Mouse (Mus musculus) kidney, adult 2 months (tissue): ENCODE measurements around the gene Trp53bp1. TPM values are rescaled to one million over a fixed set of nuclear protein-coding genes. Genes with fewer than 3 reads are reported as not detected.
A peak's percentile ranks its signal among the peaks of the same experiment; 100 is the strongest.

Source experiments
- DNase-seq: peaks from one replicate; pipeline ENCODE4 v3.0.0; 2021
- H3K27ac ChIP-seq: fragments of 200-500 bp; 2 replicates; pipeline ENCODE4 v1.5.1; 2012; ENCODE audit warnings: low read depth, low read length, control low read depth, inconsistent platforms; ENCODE audit not compliant: insufficient read depth
- H3K27me3 ChIP-seq: fragments of 200-500 bp; replicated peaks from 2 replicates; pipeline ENCODE4 v1.6.1; 2012; ENCODE audit warnings: mild to moderate bottlenecking, moderate library complexity, low read length, inconsistent platforms; ENCODE audit not compliant: control insufficient read depth, insufficient read depth
- H3K36me3 ChIP-seq: fragments of 200-500 bp; 2 replicates; pipeline ENCODE4 v1.6.1; 2012; ENCODE audit warnings: mild to moderate bottlenecking, moderate library complexity, low read length, inconsistent platforms; ENCODE audit not compliant: control insufficient read depth, insufficient read depth
- H3K4me1 ChIP-seq: fragments of 200-500 bp; 2 replicates; pipeline ENCODE4 v1.6.1; 2011; ENCODE audit warnings: low read length; ENCODE audit not compliant: control insufficient read depth, insufficient read depth
- H3K4me3 ChIP-seq: fragments of 200-500 bp; 2 replicates; pipeline ENCODE4 v1.5.1; 2011; ENCODE audit warnings: mild to moderate bottlenecking, low read depth, low read length, control low read depth; ENCODE audit not compliant: insufficient read depth
- CTCF ChIP-seq: fragments of 200-500 bp; conservative IDR thresholded peaks from 2 replicates; pipeline ENCODE4 v1.5.1; 2011; ENCODE audit warnings: low read depth, mild to moderate bottlenecking, control low read depth, low read length, moderate library complexity, mixed read lengths; ENCODE audit not compliant: insufficient read depth, insufficient read length
- POLR2A ChIP-seq: fragments of 200-500 bp; IDR thresholded peaks from one replicate; pipeline ENCODE4 v1.6.1; 2011; ENCODE audit warnings: low read depth, low read length, control low read depth
- WGBS: fragments of 180-500 bp; shearing (Covaris S2); methylation state at CpG from one replicate; pipeline ENCODE4 v1.1.7; 2018; 5-methylcytosine and 5-hydroxymethylcytosine counted together
- polyA plus RNA-seq: library from polyadenylated mRNA; depleted of rRNA; stranded (reverse); fragments of >200 nt; gene quantifications from 2 replicates; pipeline ENCODE4 v1.2.3, GENCODE M21; 2012

The Trp53bp1 gene
- polyA plus RNA-seq, 1 experiment = 16.3 TPM

DNA sequence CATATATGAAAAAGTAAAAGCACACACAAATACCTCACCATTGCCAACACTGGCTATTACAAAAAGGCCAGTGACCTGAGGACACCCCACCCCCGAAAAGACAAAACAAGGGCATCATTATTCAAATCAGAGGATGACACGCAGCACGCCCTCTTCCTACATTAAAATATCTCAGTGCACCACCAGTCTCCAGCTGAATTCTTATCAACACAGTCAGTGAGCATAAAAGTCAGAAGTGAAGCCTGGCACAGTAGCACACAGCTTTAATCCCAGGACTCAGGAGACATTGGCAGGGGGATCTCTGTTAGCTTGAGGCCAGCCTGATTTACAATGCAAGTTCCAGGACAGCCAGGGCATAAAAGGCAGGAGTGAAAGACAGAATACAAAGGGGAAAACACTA is 64.7 kb downstream of the Trp53bp1 start:
- Histone ChIP-seq H3K4me3 (no peak overlapping the region), H3K27ac (no peak overlapping the region), H3K27me3 (no peaks in the 10 kb centered on the region), H3K4me1 (no peaks in the 10 kb centered on the region), H3K36me3 (peaks cover 3% of the 10 kb centered on the region)
- 86% methylated on average over 3 of the region's 3 CpGs for WGBS
- DNase-seq = no peak
- TF ChIP-seq CTCF = no peak
- no peak for TF ChIP-seq POLR2A

- 93% methylated on average over 17 of the region's 17 CpGs for WGBS
These were observed 66.9 kb downstream of the Trp53bp1 start for GRCm38 (mm10) chr2:121204276-121204675.

DNA sequence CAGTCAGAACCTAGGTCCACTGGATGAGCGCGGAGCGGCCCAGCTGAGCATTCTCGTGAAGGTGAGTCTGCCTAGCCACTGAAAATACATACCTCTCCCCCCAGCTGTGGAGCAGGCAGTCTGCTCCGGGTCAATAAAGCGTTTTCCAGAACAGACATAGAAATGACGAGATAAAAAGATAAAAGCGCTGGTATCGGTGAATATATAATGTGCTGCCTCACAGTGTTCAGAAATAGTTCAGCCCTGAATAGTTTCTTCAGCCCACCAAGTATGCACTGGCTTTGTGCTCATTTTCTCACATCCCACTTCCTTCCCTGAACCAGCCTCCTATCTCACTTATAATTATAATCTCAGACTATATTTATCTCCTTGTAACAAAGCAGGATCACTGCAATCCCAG is 75.7 kb downstream of the Trp53bp1 start:
- Histone ChIP-seq H3K4me3 (no peak overlapping the region), H3K4me1 (no peaks in the 10 kb centered on the region), H3K27me3 (no peaks in the 10 kb centered on the region), H3K36me3 (peaks cover 28% of the 10 kb centered on the region), H3K27ac (no peak overlapping the region)
- TF ChIP-seq CTCF (no peak), POLR2A (no peak)
- no peak for DNase-seq
- WGBS = 89% methylated on average over 9 of the region's 9 CpGs

More at GRCm38 (mm10) chr2:121204276-121204675, 66.9 kb downstream of the Trp53bp1 start:
- Histone ChIP-seq H3K4me1 (no peaks in the 10 kb centered on the region), H3K36me3 (peaks cover 3% of the 10 kb centered on the region), H3K4me3 (no peak overlapping the region), H3K27me3 (no peaks in the 10 kb centered on the region), H3K27ac (no peak overlapping the region)
- TF ChIP-seq POLR2A (no peak), CTCF (no peak)
- DNase-seq = no peak

GRCm38 (mm10) chr2:121188530-121188929 is 82.7 kb downstream of the Trp53bp1 start:
- TF ChIP-seq POLR2A (no peak), CTCF (0 out of 2 replicates have a peak, but pooled peaks have one; percentile 20)
- no peak for DNase-seq
- 65% methylated on average over 1 of the region's 1 CpGs for WGBS
- peaks cover 18% of the 10 kb centered on the region for H3K36me3 ChIP-seq
- H3K4me1 ChIP-seq = no peaks in the 10 kb centered on the region
- no peak overlapping the region for H3K4me3 ChIP-seq
- no peaks in the 10 kb centered on the region for H3K27me3 ChIP-seq
- H3K27ac ChIP-seq = no peak overlapping the region

GRCm38 (mm10) chr2:121184142-121184541 is 87.1 kb downstream of the Trp53bp1 start:
- no peak for DNase-seq
- no peak overlapping the region for H3K27ac ChIP-seq
- H3K27me3 ChIP-seq = no peaks in the 10 kb centered on the region
- H3K4me3 ChIP-seq = no peak overlapping the region
- no peak for TF ChIP-seq CTCF
- no peak for TF ChIP-seq POLR2A
- H3K4me1 ChIP-seq = no peaks in the 10 kb centered on the region
- peaks cover 9% of the 10 kb centered on the region for H3K36me3 ChIP-seq
- WGBS = 97% methylated on average over 7 of the region's 7 CpGs

GRCm38 (mm10) chr2:121183431-121183830 is 87.8 kb downstream of the Trp53bp1 start:
- no peak overlapping the region for H3K4me3 ChIP-seq
- WGBS = 78% methylated on average over 5 of the region's 5 CpGs
- TF ChIP-seq POLR2A (no peak), CTCF (no peak)
- H3K27ac ChIP-seq = no peak overlapping the region
- DNase-seq = no peak
- no peaks in the 10 kb centered on the region for H3K27me3 ChIP-seq
- H3K4me1 ChIP-seq = no peaks in the 10 kb centered on the region
- H3K36me3 ChIP-seq = peaks cover 9% of the 10 kb centered on the region

- no peak for TF ChIP-seq POLR2A
- TF ChIP-seq CTCF = peak; percentile 25
- Histone ChIP-seq H3K27me3 (no peaks in the 10 kb centered on the region), H3K4me3 (no peak overlapping the region), H3K36me3 (peaks cover 10% of the 10 kb centered on the region), H3K4me1 (no peaks in the 10 kb centered on the region), H3K27ac (no peak overlapping the region)
- no peak for DNase-seq
- 90% methylated on average over 3 of the region's 3 CpGs for WGBS
These were observed 92.3 kb downstream of the Trp53bp1 start for GRCm38 (mm10) chr2:121178828-121179479.
